Mouse (Mus musculus) midbrain, embryonic 16.5 days (tissue): ENCODE results near the gene Gm21304. TPM values are rescaled to one million over a fixed set of nuclear protein-coding genes. Genes with fewer than 3 reads are reported as not detected.

Experiments
- ATAC-seq: fragments of 200-750 bp; cut with Nextera tagmentation; 2 replicates; pipeline ENCODE4 v1.8.0; 2017; ENCODE audit warnings: moderate TSS enrichment
- H3K27ac ChIP-seq: fragments of 300-500 bp; sonication (generic); 2 replicates; pipeline ENCODE4 v1.5.1; 2014; ENCODE audit warnings: mild to moderate bottlenecking, low read length, mixed read lengths
- H3K27me3 ChIP-seq: fragments of 300-500 bp; sonication (generic); 2 replicates; pipeline ENCODE4 v1.6.1; 2014; ENCODE audit warnings: low read depth, low read length, mixed read lengths; ENCODE audit not compliant: control insufficient read depth, insufficient read depth
- H3K36me3 ChIP-seq: fragments of 300-500 bp; sonication (generic); 2 replicates; pipeline ENCODE4 v1.6.1; 2014; ENCODE audit warnings: mild to moderate bottlenecking, low read length, moderate library complexity, mixed read lengths; ENCODE audit not compliant: control insufficient read depth, insufficient read depth
- H3K4me1 ChIP-seq: fragments of 300-500 bp; sonication (generic); 2 replicates; pipeline ENCODE4 v1.6.1; 2014; ENCODE audit warnings: mild to moderate bottlenecking, low read length, mixed read lengths; ENCODE audit not compliant: control insufficient read depth, insufficient read depth
- H3K4me2 ChIP-seq: fragments of 300-500 bp; sonication (generic); 2 replicates; pipeline ENCODE4 v1.6.1; 2014; ENCODE audit warnings: mild to moderate bottlenecking, low read length, mixed read lengths
- H3K4me3 ChIP-seq: fragments of 300-500 bp; sonication (generic); 2 replicates; pipeline ENCODE4 v1.5.1; 2014; ENCODE audit warnings: low read depth, mild to moderate bottlenecking, low read length, moderate library complexity, mixed read lengths
- H3K9ac ChIP-seq: fragments of 300-500 bp; sonication (generic); 2 replicates; pipeline ENCODE4 v1.6.1; 2014; ENCODE audit warnings: low read depth, low read length, mixed read lengths
- H3K9me3 ChIP-seq: fragments of 300-500 bp; sonication (generic); replicated peaks from 2 replicates; pipeline ENCODE4 v1.6.1; 2014; ENCODE audit warnings: mild to moderate bottlenecking, low read length, mixed read lengths; ENCODE audit not compliant: control insufficient read depth, poor library complexity, severe bottlenecking
- WGBS: fragments of 180-500 bp; shearing (Covaris S2); extraction: QIAGEN DNeasy Blood & Tissue Kit; methylation state at CpG from one replicate; pipeline ENCODE4 v1.1.7; 2014; 5-methylcytosine and 5-hydroxymethylcytosine counted together
- polyA plus RNA-seq: library from polyadenylated mRNA; unstranded; fragments of >200 nt; fragmentation: Nextera tagmentation; extraction: Ambion mirVana; gene quantifications from 2 replicates; pipeline ENCODE4 v1.2.1, GENCODE M21; 2015

Gm21304 gene
- polyA plus RNA-seq, 1 experiment from 2014 or later: not detected

GRCm38 (mm10) chr10:104214527-104214926 lies 46.2 kb downstream of the Gm21304 start:
- Histone ChIP-seq H3K9ac (no peak overlapping the region), H3K36me3 (no peaks in the 10 kb centered on the region), H3K27ac (no peak overlapping the region), H3K4me3 (no peak overlapping the region), H3K4me1 (no peaks in the 10 kb centered on the region), H3K9me3 (no peaks in the 10 kb centered on the region), H3K27me3 (no peaks in the 10 kb centered on the region), H3K4me2 (no peak overlapping the region)
- WGBS: 96% methylated on average over 5 of the region's 5 CpGs
- ATAC-seq: no peak

Other genes starting within 250 kb of the Gm21304 start
- not detected in 2 replicates for gene Gm21293, start 25.5 kb upstream of the Gm21304 start, polyA plus RNA-seq
- not detected in 2 replicates for gene Gm6763, start 17.0 kb upstream of the Gm21304 start, polyA plus RNA-seq
- gene Gm8764, start 8.5 kb upstream of the Gm21304 start, polyA plus RNA-seq: not detected in 2 replicates
- gene Gm21312, start 8.5 kb downstream of the Gm21304 start, polyA plus RNA-seq: not detected in 2 replicates
- not detected in 2 replicates for gene Gm20765, start 17.0 kb downstream of the Gm21304 start, polyA plus RNA-seq
- not detected in 2 replicates for gene Gm4340, start 25.5 kb downstream of the Gm21304 start, polyA plus RNA-seq